Mouse (Mus musculus) natural killer cell, adult 2 months (primary cell): ENCODE measurements around the gene Mex3d.

ENCODE experiments used
- DNase-seq, 2 experiments: peaks; one replicate each; pipeline ENCODE4 v3.0.0; 2022; ENCODE audit warnings: low spot score in 2 of 2

Gene Mex3d

GRCm38 (mm10) chr10:80331636-80332524 lies 55.6 kb downstream of the Mex3d start:
- no peak for DNase-seq

- DNase-seq = no peak
Measured at GRCm38 (mm10) chr10:80330888-80331287, 56.6 kb downstream of the Mex3d start.
